Mouse (Mus musculus) left cerebral cortex, postnatal 4 days (tissue): ENCODE results near the gene Rps16. TPM values are rescaled to one million over a fixed set of nuclear protein-coding genes. Genes with fewer than 3 reads are reported as not detected.

ENCODE experiments used
- DNase-seq: peaks from one replicate; pipeline ENCODE4 v3.0.0-alpha.2; 2022
- intact Hi-C: fragments of 180-260 bp; cut with DNase I; formaldehyde crosslinking; loops from one replicate; pipeline ENCODE4 v1.15.1; 2025
- total RNA-seq, 2 experiments: library from RNA; stranded (reverse); gene quantifications; 2 replicates each; pipeline ENCODE4 v1.2.3; 2021

Gene Rps16
- total RNA-seq, 2 experiments from 2014 or later: 913 to 959 TPM

DNA sequence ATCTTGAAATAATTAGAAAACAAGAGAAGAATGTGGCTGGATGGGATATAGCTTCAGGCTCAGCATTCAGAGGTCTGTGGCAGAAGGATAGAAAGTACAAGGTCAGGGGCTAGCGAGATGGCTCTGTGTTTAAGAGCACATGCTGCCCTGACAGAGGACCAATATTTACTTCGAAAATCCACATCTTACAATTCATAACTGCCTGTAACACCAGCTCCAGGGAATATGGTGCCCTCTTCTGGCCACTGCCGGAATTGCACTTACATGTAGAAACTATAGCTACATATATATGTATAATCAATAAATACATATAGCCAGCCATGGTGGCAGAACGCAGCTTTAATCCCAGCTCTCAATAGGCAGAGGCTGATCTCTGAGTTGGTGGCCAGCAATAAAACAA, 5.8 kb upstream of the Rps16 start:
- intact Hi-C loops: no loop called here

DNA sequence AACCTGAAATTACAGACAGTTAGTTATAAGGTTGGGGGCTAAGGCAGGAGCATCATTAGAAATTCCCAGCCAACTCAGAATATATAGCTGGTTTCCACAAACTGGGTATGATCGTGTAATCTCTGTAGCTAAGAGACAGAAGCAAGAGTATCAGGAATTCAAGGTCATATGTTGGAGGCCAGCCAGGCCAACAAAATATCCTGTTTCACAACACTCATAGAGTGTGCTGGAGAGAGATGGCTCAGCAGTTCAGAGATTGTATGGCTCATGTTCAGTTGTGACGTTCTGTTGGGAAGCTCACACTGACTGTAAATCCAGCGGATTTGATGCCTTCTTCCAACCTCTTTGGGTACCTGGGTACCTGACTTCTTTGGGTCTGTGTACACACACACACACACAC, 2.7 kb upstream of the Rps16 start:
- no peak for DNase-seq
- intact Hi-C loops: no loop called here

More for the DNA sequence above, 5.8 kb upstream of the Rps16 start:
- DNase-seq: peak; percentile 70

DNA sequence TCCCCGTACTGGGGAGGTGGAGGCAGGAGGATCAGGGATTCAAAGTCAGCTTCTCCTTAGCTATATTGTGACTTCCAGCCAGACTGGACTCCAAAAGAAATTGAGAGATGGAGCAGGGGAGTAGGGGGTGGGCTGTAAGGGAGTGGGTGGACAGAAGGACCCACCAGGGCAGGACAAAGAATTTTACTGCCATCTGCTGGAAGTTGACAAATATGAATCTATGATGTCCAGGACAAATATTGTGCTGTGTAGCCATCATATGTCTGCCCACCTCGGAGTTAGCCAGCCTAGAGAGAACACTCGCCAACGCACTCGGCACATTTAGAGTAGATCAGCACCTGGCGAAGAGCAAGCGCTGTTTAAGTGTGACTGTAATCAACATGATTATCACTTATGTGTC, 1.9 kb upstream of the Rps16 start:
- intact Hi-C loops: no loop called here
- peak; percentile 18 for DNase-seq

DNA sequence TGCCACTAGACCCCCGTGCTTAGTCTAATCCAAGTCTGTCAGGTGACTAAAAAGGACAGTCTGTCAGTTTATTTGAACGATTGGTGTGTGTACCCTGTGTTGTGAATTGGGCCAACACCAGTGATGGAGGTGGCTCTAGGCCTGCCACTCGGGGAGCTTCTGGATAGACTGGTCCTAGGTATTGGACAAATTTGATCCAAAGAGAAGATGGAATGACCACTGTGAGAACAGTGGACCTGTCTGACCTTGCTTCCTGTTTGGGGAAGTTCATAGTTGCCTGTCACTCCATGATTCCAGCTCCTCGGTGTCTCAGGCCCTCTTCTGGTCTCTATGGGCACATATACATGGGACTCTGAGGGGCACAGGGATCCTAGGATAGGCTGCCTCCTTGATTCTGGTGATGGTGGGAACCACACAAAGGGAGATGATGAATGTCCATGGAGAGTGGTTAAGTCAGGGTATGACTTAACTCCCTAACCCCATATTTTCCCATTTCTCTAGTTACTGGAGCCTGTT, 1.3 kb downstream of the Rps16 start:
- DNase-seq: no peak
- intact Hi-C loops: no loop called here

DNA sequence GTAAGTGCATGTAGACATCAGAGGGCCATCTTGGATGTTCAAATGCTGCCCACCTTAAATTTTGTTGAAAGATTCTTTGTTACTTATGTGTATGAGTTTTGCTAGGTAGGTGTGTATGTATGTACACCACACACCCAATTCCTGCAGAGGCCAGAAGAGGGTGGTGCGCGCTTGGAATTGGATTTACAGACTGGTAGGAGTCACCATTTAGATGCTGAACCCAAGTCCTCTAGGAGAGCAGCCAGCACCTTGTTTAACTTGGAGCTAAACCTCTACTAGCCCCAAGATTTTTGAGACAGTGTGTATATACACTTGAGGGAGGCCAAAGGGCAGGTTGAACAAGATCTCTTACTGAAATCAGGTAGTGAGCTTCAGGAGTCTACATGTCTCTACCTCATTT, 2.8 kb downstream of the Rps16 start:
- intact Hi-C loops: no loop called here
- no peak for DNase-seq

DNA sequence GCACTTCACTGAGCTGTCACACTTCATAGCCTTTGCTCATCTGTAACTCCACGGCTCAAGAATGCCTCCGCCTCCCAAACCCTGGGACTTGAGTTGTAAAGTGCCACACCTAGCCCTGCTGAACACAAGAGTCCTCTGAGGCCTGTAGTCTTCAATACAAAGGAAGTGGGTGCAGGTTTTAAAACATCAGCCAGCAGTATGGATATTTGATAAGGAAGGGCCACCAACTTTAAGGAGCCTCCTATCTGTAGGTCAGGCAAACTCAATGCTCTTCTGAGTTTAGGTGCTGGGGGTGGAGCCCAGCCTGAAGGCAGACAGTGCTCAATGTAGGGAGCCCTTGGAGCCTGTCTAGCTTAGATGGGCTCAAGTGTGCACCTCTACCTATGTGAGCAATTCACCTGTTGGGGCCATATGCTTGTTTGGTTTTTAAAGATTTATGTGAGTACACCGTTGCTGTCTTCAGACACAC, 3.7 kb downstream of the Rps16 start:
- intact Hi-C loops: no loop called here
- no peak for DNase-seq

DNA sequence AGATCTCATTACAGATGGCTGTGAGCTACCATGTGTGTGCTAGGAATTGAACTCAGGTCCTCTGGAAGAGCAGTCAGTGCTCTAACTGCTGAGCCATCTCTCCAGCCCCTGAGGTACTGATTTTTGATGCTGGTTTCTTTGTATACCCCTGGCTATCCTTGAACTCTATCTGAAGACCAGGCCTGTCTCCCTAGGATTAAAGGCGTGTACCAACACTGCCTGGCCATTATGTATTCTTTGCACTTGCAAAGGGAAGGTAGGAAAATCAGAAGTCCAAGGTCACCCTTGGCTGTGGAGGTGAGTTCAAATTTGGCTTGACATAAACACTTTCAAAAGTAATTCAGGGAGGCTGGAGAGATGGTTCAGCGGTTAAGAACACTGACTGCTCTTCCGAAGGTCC, 4.1 kb downstream of the Rps16 start:
- no peak for DNase-seq
- intact Hi-C loops: no loop called here

DNA sequence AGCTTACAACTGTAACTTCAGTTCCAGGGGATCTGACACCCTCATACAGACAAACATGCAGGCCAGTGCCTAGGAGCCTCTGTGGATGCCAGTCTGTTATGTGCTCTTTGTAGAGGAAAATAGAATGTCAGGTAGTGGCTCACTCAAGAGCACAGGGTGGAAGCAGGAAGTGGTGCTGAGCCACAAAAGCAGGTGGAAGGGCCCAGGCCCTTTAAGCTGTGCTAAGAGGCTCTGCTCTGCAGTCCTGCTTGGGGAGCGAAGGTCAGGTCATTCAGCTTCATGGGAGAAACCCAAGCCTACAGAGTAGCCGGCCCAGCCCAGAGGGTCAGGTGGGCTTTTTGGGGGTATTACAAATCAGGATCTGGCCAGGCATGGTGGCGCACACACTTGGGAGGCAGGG, 4.8 kb downstream of the Rps16 start:
- no peak for DNase-seq
- intact Hi-C loops: no loop called here

DNA sequence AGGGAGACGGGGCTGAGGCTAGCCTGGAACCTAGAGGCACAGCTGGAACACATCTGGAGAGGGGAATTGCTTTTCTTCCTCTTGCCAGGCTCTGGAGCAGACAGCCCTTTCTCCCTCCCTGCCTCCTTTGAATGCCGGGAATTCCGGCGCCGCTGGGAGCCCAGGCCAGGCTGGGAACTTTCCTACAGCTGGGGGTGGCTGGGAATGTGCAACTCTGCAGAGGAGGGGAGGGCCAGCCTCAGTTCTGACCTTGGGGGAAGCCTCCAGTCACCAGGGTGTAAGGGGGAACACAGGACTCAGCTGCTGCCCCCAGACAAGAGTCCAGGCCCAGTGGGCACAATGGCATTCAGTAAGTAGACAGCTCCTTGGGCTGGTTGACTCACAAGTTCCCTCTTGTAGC, 6.5 kb downstream of the Rps16 start:
- intact Hi-C loops: no loop called here
- no peak for DNase-seq

DNA sequence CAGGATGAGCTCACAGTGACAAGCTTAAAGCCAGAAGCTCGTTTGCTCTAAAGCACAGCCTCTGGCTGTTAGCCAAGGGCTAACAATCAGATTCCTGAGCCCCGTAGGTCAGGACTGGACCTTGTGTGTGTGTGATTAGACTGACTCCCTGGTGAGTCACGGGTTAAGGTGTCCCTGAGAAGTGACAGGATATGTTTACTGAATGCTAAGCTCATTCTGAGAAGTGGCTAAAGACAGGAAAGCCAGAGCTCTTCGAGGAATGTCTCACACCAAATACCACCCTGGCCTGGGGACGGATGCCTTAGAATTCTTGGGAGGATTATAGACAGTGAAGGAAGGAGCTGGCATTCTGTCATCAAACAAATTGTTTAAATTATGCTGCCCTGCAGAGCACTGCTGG, 7.5 kb downstream of the Rps16 start:
- intact Hi-C loops: no loop called here
- DNase-seq: no peak

DNA sequence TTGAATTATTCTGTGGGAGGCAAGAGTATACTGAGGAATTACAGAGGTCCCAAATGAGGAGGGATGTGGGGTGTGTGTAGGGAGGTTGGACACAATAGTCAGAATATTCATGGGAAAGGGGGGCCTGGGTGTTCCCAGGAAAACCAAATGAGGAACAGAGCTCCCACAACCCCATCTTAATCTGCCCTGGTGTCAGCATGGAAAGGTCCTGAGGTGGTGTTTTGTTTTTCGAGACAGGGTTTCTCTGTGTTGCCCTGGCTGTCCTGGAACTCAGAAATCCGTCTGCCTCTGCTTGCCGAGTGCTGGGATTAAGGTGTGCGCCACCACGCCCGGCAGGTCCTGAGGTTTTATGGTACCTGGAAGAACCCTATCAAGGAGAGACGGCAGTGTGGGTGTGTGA, 8.0 kb downstream of the Rps16 start:
- intact Hi-C loops: no loop called here

DNA sequence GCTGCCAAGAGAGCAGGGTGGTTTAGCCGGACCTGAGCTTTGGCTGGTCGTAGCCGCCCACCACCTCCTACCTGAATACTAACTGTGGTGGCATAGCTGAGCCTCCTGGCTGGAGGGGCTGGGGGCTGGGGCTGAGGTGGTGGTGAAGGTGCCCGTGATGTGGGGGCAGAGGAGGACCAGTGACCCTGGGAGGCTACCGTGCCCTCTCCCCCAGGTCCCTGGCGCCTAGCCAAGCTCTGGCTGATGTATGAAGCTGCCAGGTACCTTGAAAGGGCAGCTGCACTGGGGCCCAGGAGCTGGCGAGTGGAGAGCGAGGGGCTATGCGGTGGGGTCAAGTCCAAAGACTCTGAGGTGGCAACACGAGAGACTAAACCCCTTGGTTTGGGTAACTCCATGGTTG, 9.4 kb downstream of the Rps16 start:
- DNase-seq: no peak
- intact Hi-C loops: no loop called here

More for the DNA sequence above, 8.0 kb downstream of the Rps16 start:
- DNase-seq: no peak

DNA sequence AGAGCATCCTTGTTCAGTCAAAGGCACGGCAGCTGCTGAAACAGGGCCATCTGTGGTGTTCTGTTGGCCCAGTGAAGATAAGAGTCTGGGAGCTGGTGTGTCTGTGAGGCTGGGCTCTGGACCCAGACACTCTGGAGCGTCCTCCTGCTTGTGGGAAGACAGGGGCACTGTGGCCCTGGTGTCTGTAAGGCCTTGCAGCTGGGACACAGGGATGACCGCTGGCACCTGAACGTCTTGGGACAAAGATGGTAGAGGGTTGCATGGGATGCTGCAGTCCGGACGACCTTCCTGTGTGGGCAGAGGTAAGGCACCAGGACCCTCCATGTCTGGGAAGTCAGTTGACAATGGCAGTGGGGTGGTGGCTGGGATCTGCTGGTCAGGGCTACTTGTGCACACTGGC, 9.8 kb downstream of the Rps16 start:
- DNase-seq: no peak
- intact Hi-C loops: no loop called here

DNA sequence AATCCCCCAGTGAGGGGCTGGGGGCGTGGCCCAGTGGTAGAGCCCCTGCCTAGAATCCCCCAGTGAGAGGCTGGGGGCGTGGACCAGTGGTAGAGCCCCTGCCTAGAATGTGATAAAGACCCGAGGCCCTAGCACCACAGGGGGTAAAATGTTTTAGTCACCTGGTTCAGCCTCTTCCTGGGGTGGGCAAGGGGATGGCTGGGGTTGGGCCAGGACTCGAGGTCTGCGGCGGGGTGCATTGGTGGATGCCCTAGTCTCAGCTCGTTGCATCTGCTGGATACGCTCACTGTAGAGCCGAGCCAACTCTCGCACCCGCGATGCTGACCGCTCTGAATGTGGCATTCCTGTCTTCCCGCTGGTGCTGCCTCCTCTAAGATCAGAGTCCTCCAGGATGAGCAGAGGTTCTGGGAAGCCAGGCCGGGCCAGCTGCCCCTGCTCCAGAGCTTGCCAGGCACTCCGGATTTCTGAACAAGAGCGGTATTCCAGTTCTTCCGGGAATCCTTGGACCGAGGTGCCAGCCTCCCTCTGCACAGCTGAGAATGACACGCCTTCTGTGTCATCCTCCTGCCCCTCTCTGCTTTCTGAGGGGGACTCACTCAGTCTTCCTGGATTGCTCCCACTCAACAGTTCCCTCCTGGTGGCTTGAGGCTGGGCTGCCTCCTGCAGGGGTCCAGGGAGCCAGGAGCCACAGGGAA, 11.3 kb downstream of the Rps16 start:
- intact Hi-C loops: no loop called here
- no peak for DNase-seq

DNA sequence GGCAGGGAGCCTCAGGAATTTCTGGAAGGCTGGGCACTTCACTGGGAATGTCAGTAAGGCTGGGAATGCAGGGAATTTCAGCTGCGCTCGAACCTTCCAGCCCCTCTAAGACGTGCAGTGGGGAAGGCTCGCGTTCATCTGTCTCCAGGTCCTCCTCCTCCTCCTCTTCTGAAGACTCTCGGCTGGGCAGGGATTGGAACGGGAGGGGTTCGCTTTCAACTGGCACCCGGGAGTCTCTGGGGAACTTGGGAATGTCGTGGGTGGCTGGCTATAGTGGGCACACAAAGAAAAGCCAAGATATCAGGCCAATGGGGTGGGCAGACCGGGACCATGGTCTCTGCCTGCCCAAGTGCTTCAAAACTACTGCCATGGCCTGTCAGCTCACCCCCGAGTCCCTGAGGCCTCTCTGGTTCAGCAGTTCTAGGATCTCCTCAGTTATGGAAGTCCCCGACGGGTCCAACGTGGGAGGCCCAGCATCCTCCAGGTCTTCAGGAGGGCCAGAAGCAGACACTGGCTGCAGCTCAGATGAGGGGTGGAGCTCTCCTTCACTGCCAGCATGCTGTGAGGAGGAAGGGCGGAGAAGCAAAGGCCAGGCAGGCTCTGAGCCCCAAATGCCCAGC, 12.1 kb downstream of the Rps16 start:
- no peak for DNase-seq
- intact Hi-C loops: no loop called here

DNA sequence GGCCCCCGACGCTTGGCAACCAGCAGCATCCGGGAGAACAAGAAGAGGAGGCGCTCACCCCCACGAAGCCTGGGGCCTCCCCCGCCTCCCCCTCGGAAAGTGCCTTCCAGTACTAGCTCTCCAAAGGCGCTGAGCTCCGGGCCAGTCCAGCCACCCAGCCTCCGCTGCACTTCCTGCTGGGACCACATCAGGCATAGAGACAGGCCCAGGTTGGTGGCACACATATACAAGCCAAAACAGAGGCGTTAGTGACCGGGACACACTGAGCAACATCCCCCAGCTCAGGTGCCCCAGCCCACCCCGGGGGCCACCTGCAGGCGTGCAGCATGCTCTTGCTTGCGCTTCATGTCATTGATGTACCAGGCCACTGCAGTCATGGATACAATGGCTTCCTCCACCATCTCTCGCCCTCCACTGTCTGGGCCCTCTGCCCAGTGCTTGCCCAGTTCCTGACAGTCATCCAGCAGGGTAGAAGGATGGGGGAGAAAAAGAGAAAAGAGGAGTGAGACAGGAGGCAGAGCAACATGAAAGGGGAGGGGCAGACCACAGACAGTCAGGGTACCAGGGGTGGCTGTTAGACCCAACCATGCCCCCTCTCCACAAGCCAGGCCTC, 17.3 kb downstream of the Rps16 start:
- DNase-seq: peak; percentile 54
- intact Hi-C loops: no loop called here

DNA sequence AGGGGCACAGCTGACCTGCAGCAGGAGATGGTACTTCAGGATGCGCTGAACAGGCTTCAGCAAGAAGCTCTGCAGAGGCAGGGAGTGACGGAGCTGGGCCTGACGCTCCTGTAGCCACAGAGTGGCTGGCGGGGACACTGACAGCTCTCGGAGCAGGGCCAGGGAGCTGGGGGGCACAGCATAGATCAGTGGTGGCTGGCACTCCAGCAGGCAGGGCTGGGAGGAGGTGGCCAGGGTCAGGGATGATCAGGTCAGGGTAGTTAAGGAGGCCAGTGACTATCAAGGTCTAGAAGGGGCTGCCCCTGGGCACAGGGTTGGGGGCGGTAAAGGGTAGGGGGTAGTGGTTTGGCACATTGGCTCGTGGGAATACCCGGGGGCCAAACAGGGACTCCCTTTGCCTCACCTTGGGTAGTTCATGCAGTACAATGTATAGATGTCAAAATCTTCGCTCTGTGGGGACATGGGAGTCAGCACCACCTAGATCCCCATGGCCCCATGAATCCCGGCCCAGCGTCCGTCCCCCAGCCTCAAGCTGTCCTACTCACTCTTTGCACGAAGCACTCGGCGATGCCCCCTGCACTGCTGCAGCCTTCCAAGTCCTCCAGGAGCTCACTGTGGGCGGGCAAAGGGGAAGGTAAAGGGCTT, 17.9 kb downstream of the Rps16 start:
- intact Hi-C loops: no loop called here
- peak; percentile 18 for DNase-seq

DNA sequence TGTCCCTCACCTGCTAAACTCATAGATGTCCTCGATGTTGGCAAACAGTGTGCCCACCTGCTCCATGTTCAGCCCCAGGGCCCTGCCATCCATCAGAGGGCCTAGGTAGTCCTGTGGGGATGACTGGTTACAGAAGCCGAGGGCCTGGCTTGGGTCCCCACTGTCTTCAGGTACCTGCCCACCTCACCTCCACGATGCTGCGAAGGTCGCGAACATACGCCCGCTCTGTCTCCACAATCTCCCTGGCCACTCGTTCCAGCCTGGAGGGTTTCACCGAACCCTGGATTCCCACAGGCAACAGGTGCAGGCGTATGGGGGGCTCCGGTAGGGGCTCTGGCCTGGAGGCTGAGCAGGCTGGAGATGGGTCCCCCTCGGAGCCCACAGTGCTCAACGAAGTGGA, 19.6 kb downstream of the Rps16 start:
- intact Hi-C loops: no loop called here
- no peak for DNase-seq

DNA sequence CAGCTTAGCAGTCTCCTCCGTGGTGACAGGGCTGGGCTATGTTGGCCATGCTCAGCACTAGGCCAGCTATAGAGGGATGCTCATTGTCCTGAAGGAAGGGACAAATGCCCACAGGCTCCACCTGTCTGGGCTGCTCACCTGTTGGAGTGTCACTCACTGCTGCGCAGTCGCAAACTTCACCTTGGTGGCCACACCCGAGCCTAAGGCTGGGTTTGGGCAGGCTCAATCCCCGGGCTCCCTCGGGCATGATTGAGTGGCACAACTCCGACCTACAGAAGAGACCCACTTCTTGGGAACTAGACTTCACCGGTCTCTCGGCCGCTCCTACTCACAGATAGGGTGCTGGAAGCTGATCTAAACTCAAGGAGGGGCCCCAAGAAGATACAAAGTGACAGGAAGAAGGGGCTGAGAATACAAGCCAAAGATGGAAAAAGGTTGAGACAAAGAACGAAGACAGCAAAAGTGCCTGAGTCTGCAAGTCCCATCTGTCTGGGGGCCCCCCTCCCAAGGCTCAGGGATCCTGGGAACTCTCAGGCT, 20.6 kb downstream of the Rps16 start:
- intact Hi-C loops: no loop called here
- no peak for DNase-seq

DNA sequence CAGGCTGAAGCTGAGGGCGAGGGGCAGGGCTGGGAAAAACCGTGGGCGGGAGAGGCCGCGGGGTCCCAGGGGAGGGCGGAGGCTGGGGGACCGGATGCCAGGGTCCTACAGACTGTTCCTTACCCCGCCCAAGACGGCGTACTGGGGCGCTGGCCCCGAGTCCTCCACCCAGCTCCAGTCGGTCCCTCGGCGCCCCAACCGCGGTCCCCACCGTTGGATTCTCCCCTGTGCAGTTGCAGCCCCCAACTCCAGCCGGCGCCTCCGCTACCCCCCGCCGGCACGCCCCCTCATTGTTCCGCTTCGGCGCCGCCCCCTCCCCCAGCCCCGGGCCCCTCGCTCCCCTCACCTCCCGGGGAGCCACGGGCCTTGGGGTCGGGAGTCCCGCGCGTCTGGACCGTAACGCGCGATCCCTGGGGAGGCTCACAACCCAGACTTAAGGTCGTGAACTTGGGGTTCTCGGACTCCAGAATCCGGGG, 21.1 kb downstream of the Rps16 start:
- peak; percentile 62 for DNase-seq
- intact Hi-C loops: no loop called here
